Mouse (Mus musculus) gastrocnemius, postnatal 10 days (tissue): ENCODE results near the gene Nid2. TPM values are rescaled to one million over a fixed set of nuclear protein-coding genes. Genes with fewer than 3 reads are reported as not detected.

Experiments used
- DNase-seq: peaks from one replicate; pipeline ENCODE4 v3.0.0; 2021; ENCODE audit warnings: mixed read lengths
- total RNA-seq, 2 experiments: library from RNA; stranded (reverse); gene quantifications; 2 replicates each; pipeline ENCODE4 v1.2.3; 2021

The Nid2 gene
- total RNA-seq, 2 experiments from 2014 or later: 90.7 to 94.0 TPM

- DNase-seq: no peak
Observed at GRCm38 (mm10) chr14:19858808-19859776, 108.0 kb downstream of the Nid2 start.

- no peak for DNase-seq
Observed at GRCm38 (mm10) chr14:19860281-19860680, 109.2 kb downstream of the Nid2 start.

Other genes starting within 250 kb of the Nid2 start
- not detected for gene Gm2244, start 201.3 kb upstream of the Nid2 start, total RNA-seq
- gene Gm2237, start 166.1 kb upstream of the Nid2 start, total RNA-seq: 1 to 10 TPM; 1.4 to 1.7 TPM
- not detected for gene Gm5458, start 148.7 kb upstream of the Nid2 start, total RNA-seq
- 10 to 100 TPM; 78.3 to 85.5 TPM for gene Rtraf, start 72.6 kb downstream of the Nid2 start, total RNA-seq
- 10 to 100 TPM; 18.2 to 18.4 TPM for gene Gng2, start 226.4 kb downstream of the Nid2 start, total RNA-seq